ENCODE assay signal across 14 mouse cellular contexts in the genomic region with DNA sequence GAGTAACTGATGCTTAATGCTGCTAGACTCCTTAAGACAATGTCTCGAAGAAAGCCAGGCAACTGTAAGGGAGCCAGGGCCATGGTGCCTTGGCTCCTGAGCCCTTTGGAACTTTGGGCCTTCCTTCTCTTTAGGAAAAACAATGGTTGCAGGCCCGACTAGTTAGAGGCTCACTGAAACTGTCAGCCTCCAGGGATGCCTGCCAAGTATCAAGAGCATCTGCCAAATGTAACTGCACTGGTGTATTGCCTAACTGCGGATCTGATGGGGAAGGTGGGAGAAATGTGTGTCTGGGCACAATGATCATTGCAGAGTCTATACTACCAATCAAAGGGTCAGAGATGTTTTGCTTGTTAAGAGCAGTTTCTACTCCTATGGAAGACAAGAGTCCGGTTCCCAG.
A peak's percentile ranks its signal among the peaks of the same experiment; 100 is the strongest.
DNase-seq lines count a peak whose midpoint lies in the region; ATAC-seq and TF ChIP-seq lines count a peak whose summit lies in the region.
"Had no signal": no experiment of that assay in that cellular context is flagged by ENCODE, and none has a peak within 500 bp of the region (broad histone marks: within the 10 kb centered on the region; RNA-seq: fewer than 3 reads in every experiment).

No protein-coding gene starts in this region.

- ATAC-seq in forebrain, embryonic 14.5 days: no peak
- no peak for ATAC-seq in forebrain, postnatal 0 days
- no peak for ATAC-seq in liver, embryonic 11.5 days (replicated peaks; ENCODE audit: low FRiP score)

- no peaks in the 10 kb centered on the region for H3K4me1 ChIP-seq in forebrain, embryonic 14.5 days (ENCODE audit: control insufficient read depth, insufficient read depth, low read length)
- H3K4me1 ChIP-seq in forebrain, postnatal 0 days (ENCODE audit: insufficient read depth): no peaks in the 10 kb centered on the region
- H3K4me1 ChIP-seq in liver, embryonic 11.5 days (replicated peaks; ENCODE audit: control insufficient read depth, insufficient read depth, low read length): no peaks in the 10 kb centered on the region
- H3K4me1 ChIP-seq: liver, embryonic 13.5 days had no signal

- no peak overlapping the region for H3K4me3 ChIP-seq in forebrain, embryonic 14.5 days (ENCODE audit: low read depth, low read length)
- H3K4me3 ChIP-seq in forebrain, postnatal 0 days (ENCODE audit: low read depth, low read length): no peak overlapping the region
- no peak overlapping the region for H3K4me3 ChIP-seq in liver, embryonic 11.5 days (ENCODE audit: low read depth, low read length)
- H3K4me3 ChIP-seq: hindbrain, embryonic 15.5 days; liver, embryonic 13.5 days had no signal

- TF ChIP-seq CTCF in forebrain, postnatal 0 days (IDR thresholded peaks at IDR 0.05; ENCODE audit: low read depth): no peak

- no peaks in the 10 kb centered on the region for H3K36me3 ChIP-seq in forebrain, embryonic 14.5 days (ENCODE audit: control insufficient read depth, insufficient read depth, low read length)
- no peaks in the 10 kb centered on the region for H3K36me3 ChIP-seq in forebrain, postnatal 0 days (ENCODE audit: insufficient read depth)
- no peaks in the 10 kb centered on the region for H3K36me3 ChIP-seq in liver, embryonic 11.5 days (ENCODE audit: control insufficient read depth, insufficient read depth, low read length)
- H3K36me3 ChIP-seq: hindbrain, embryonic 15.5 days; liver, embryonic 13.5 days had no signal

- no peaks in the 10 kb centered on the region for H3K27me3 ChIP-seq in forebrain, embryonic 14.5 days (replicated peaks; ENCODE audit: control insufficient read depth, insufficient read depth, low read length)
- no peaks in the 10 kb centered on the region for H3K27me3 ChIP-seq in forebrain, postnatal 0 days (ENCODE audit: insufficient read depth, low read length)
- H3K27me3 ChIP-seq in liver, embryonic 11.5 days (replicated peaks; ENCODE audit: control insufficient read depth, insufficient read depth, low read length): no peaks in the 10 kb centered on the region
- H3K27me3 ChIP-seq: hindbrain, embryonic 15.5 days; liver, embryonic 13.5 days had no signal

- no peak overlapping the region for H3K9ac ChIP-seq in forebrain, embryonic 14.5 days (ENCODE audit: low read length)
- no peak overlapping the region for H3K9ac ChIP-seq in forebrain, postnatal 0 days
- no peak overlapping the region for H3K9ac ChIP-seq in liver, embryonic 11.5 days (ENCODE audit: low read depth, low read length)
- H3K9ac ChIP-seq: hindbrain, embryonic 15.5 days; liver, embryonic 13.5 days had no signal

- DNase-seq in forebrain, embryonic 14.5 days (ENCODE audit: low spot score): peak; percentile 56
- no peak for DNase-seq in forebrain, postnatal 0 days
- peak; percentile 40 for DNase-seq in layer of hippocampus, adult 11-12 months (ENCODE audit: low spot score)
- no peak for DNase-seq in layer of hippocampus, adult 9-10 months (ENCODE audit: low spot score)
- DNase-seq in Muller cell, postnatal 12 days (ENCODE audit: inconsistent ontology term): peak; percentile 19
- DNase-seq in layer of hippocampus, postnatal 36 days: peak; percentile 18 to 31
- DNase-seq in spleen, adult 18-20 months: no peak
- DNase-seq in liver, embryonic 11.5 days (ENCODE audit: low spot score): no peak
- DNase-seq: kidney, adult 18-20 months; liver, embryonic 13.5 days; midbrain, embryonic 14.5 days; right cerebral cortex, postnatal 25 days; thymus, postnatal 4 days had no signal

- no peaks in the 10 kb centered on the region for H3K9me3 ChIP-seq in forebrain, embryonic 14.5 days (replicated peaks; ENCODE audit: control insufficient read depth, low read length)
- no peaks in the 10 kb centered on the region for H3K9me3 ChIP-seq in forebrain, postnatal 0 days (ENCODE audit: low read length)
- H3K9me3 ChIP-seq in liver, embryonic 11.5 days (ENCODE audit: control insufficient read depth, low read length): no peaks in the 10 kb centered on the region
- H3K9me3 ChIP-seq: hindbrain, embryonic 15.5 days; liver, embryonic 13.5 days had no signal

- no peak overlapping the region for H3K27ac ChIP-seq in forebrain, embryonic 14.5 days (ENCODE audit: low read depth, low read length)
- H3K27ac ChIP-seq in forebrain, postnatal 0 days (ENCODE audit: low read depth, low read length): no peak overlapping the region
- no peak overlapping the region for H3K27ac ChIP-seq in liver, embryonic 11.5 days (ENCODE audit: low read depth, low read length)
- H3K27ac ChIP-seq: hindbrain, embryonic 15.5 days; liver, embryonic 13.5 days had no signal

- 75% methylated on average over 4 of the region's 4 CpGs for whole genome bisulfite sequencing in forebrain, embryonic 14.5 days
- 58% methylated on average over 4 of the region's 4 CpGs for WGBS in forebrain, postnatal 0 days
- WGBS in liver, embryonic 11.5 days: 82% methylated on average over 4 of the region's 4 CpGs

- H3K4me2 ChIP-seq in forebrain, embryonic 14.5 days (ENCODE audit: low read length): no peak overlapping the region
- no peak overlapping the region for H3K4me2 ChIP-seq in forebrain, postnatal 0 days (ENCODE audit: low read depth)
- no peak overlapping the region for H3K4me2 ChIP-seq in liver, embryonic 11.5 days
- H3K4me2 ChIP-seq: hindbrain, embryonic 15.5 days; liver, embryonic 13.5 days had no signal

Comparison
In these comparisons a context has a peak if more than half of its experiments do, and no peak if none do; other contexts are left out.
1. DNase-seq: peak in forebrain, embryonic 14.5 days (single experiment), layer of hippocampus, adult 11-12 months (single experiment), Muller cell, postnatal 12 days (single experiment) and layer of hippocampus, postnatal 36 days (2 of 2); none in forebrain, postnatal 0 days (single experiment), layer of hippocampus, adult 9-10 months (single experiment), spleen, adult 18-20 months (0 of 2) and liver, embryonic 11.5 days (single experiment).